8 mouse cellular contexts compared by ENCODE assay signal in the genomic region with DNA sequence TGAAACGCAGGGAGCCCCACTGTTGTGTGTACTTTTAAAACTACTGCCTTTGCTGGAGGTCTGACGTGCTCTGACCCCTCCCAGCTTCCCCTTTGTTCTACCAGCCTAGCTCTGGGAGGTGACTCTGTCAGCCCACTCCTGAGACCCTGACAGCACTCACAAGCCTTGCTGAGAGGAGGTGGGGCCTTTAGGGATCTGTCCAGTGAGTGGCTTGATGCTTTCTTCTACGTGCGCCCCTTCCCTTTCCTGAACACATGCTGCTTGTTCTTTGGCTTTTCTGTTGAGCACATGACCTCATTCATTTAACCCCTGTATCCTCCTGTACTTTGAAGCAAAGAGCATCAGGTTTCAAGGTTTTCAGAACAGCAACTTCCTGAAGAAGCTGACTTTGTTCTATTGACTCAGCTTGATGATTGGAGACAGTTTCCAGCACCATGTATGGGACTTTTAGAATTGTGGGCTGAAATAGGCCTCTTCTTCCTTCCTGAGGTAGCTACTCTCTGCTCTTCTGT. TPM values are rescaled to one million over a fixed set of nuclear protein-coding genes. Genes with fewer than 3 reads are reported as not detected.
DNase-seq lines count a peak whose midpoint lies in the region; ATAC-seq and TF ChIP-seq lines count a peak whose summit lies in the region.
"Had no signal": no experiment of that assay in that cellular context is flagged by ENCODE, and none has a peak within 500 bp of the region (broad histone marks: within the 10 kb centered on the region; RNA-seq: fewer than 3 reads in every experiment).

No protein-coding gene starts in this region.

- no peak for ATAC-seq in lung, embryonic 15.5 days (ENCODE audit: borderline replicate concordance, extremely low read depth, low FRiP score, low TSS enrichment)
- peak; percentile 41 for ATAC-seq in common myeloid progenitor, adult 5-6 weeks (replicated peaks; ENCODE audit: low read depth, poor library complexity, severe bottlenecking)
- ATAC-seq in intestine, embryonic 15.5 days: 0 out of 2 replicates have a peak, but pooled peaks have one; percentile 50

- TF ChIP-seq POLR2A in thymus, adult 2 months (IDR thresholded peaks at IDR 0.05; ENCODE audit: control insufficient read depth, extremely low read depth, insufficient read depth, low read length, poor library complexity): no peak

- 35% methylated on average over 4 of the region's 4 CpGs for WGBS in lung, embryonic 15.5 days
- 52% methylated on average over 4 of the region's 4 CpGs for WGBS in intestine, embryonic 15.5 days
- 11% methylated on average over 4 of the region's 4 CpGs for WGBS in thymus, adult 2 months

- H3K9ac ChIP-seq in lung, embryonic 15.5 days: no peak overlapping the region
- H3K9ac ChIP-seq in intestine, embryonic 15.5 days: 0 out of 2 replicates have a peak overlapping the region, but pooled peaks have one; percentile 3
- H3K9ac ChIP-seq: liver, embryonic 14.5 days had no signal

- no peak for TF ChIP-seq CTCF in thymus, adult 2 months (IDR thresholded peaks at IDR 0.05; ENCODE audit: borderline replicate concordance, control insufficient read depth, extremely low read depth, insufficient read depth, low read length, poor library complexity)

- H3K4me1 ChIP-seq in lung, embryonic 15.5 days: peaks cover 30% of the 10 kb centered on the region
- H3K4me1 ChIP-seq in intestine, embryonic 15.5 days (replicated peaks): peaks cover 10% of the 10 kb centered on the region; the same call in 1 of the 2 replicates
- peaks cover 28% of the 10 kb centered on the region for H3K4me1 ChIP-seq in thymus, adult 2 months (replicated peaks; ENCODE audit: control insufficient read depth, insufficient read depth, low read length)

- peak overlapping the region; percentile 65 for H3K27ac ChIP-seq in lung, embryonic 15.5 days
- 0 out of 2 replicates have a peak overlapping the region, but pooled peaks have one; percentile 32 for H3K27ac ChIP-seq in intestine, embryonic 15.5 days
- H3K27ac ChIP-seq in thymus, adult 2 months (ENCODE audit: control insufficient read depth, insufficient read depth, low read length): peak overlapping the region; percentile 91
- H3K27ac ChIP-seq: liver, embryonic 14.5 days had no signal

- no peak for DNase-seq in lung, postnatal 10 days
- DNase-seq in thymus, adult 2 months: peak; percentile 33
- no peak for DNase-seq in left cerebral cortex, postnatal 4 days
- DNase-seq in spleen, postnatal 4 days (ENCODE audit: low spot score in 2 of 2): no peak

- H3K4me2 ChIP-seq in lung, embryonic 15.5 days: no peak overlapping the region
- no peak overlapping the region for H3K4me2 ChIP-seq in intestine, embryonic 15.5 days (replicated peaks)

- no peaks in the 10 kb centered on the region for H3K36me3 ChIP-seq in lung, embryonic 15.5 days
- no peaks in the 10 kb centered on the region for H3K36me3 ChIP-seq in intestine, embryonic 15.5 days
- no peaks in the 10 kb centered on the region for H3K36me3 ChIP-seq in thymus, adult 2 months (ENCODE audit: control insufficient read depth, insufficient read depth, low read length)

- intact Hi-C loops in left cerebral cortex, postnatal 4 days (cut with DNase I): no loop called here

- no peak overlapping the region for H3K4me3 ChIP-seq in lung, embryonic 15.5 days
- no peak overlapping the region for H3K4me3 ChIP-seq in intestine, embryonic 15.5 days (replicated peaks)
- H3K4me3 ChIP-seq in thymus, adult 2 months (ENCODE audit: control insufficient read depth, insufficient read depth, low read length): no peak overlapping the region

- H3K9me3 ChIP-seq in lung, embryonic 15.5 days: no peaks in the 10 kb centered on the region
- H3K9me3 ChIP-seq in intestine, embryonic 15.5 days: no peaks in the 10 kb centered on the region

- no peaks in the 10 kb centered on the region for H3K27me3 ChIP-seq in lung, embryonic 15.5 days
- H3K27me3 ChIP-seq in intestine, embryonic 15.5 days (replicated peaks): no peaks in the 10 kb centered on the region
- H3K27me3 ChIP-seq in thymus, adult 2 months (ENCODE audit: control insufficient read depth, insufficient read depth, low read length): no peaks in the 10 kb centered on the region

RNA-seq across cellular contexts. Expression of a gene that starts 16.7 kb away (rescaled TPM):
- polyA plus RNA-seq in lung, embryonic 15.5 days (2015; fragmentation: Nextera tagmentation; extraction: Ambion mirVana): 0.31 and 0.58 TPM in 2 replicates
- total RNA-seq in common myeloid progenitor, adult 5-6 weeks (2017): not detected in 2 replicates
- 0.18 TPM in 1 of 2 replicates, not detected in the other for polyA plus RNA-seq in intestine, embryonic 15.5 days (2015; fragmentation: Nextera tagmentation; extraction: Ambion mirVana)
- 0.20 TPM in 1 of 2 replicates, not detected in the other for polyA plus RNA-seq in thymus, adult 2 months (2012; rRNA removed)
- total RNA-seq in left cerebral cortex, postnatal 4 days (2021): not detected

RNA-seq across cellular contexts. Expression of a gene that starts 26.3 kb away (rescaled TPM):
- 1.0 and 1.5 TPM in 2 replicates for polyA plus RNA-seq in lung, embryonic 15.5 days (2015; fragmentation: Nextera tagmentation; extraction: Ambion mirVana)
- not detected in 2 replicates for total RNA-seq in common myeloid progenitor, adult 5-6 weeks (2017)
- 1.6 and 1.7 TPM in 2 replicates for polyA plus RNA-seq in intestine, embryonic 15.5 days (2015; fragmentation: Nextera tagmentation; extraction: Ambion mirVana)
- 0.84 and 1.2 TPM in 2 replicates for polyA plus RNA-seq in thymus, adult 2 months (2012; rRNA removed)
- 10 to 100 TPM in 1 of 2 experiments, 1 to 10 TPM in 1; 9.0 to 10.2 TPM for total RNA-seq in left cerebral cortex, postnatal 4 days (2021)

RNA-seq across cellular contexts. Expression of a gene that starts 33.0 kb away (rescaled TPM):
- polyA plus RNA-seq in lung, embryonic 15.5 days (2015; fragmentation: Nextera tagmentation; extraction: Ambion mirVana): not detected in 2 replicates
- not detected in 2 replicates for total RNA-seq in common myeloid progenitor, adult 5-6 weeks (2017)
- polyA plus RNA-seq in intestine, embryonic 15.5 days (2015; fragmentation: Nextera tagmentation; extraction: Ambion mirVana): not detected in 2 replicates
- 0.27 TPM in 1 of 2 replicates, not detected in the other for polyA plus RNA-seq in thymus, adult 2 months (2012; rRNA removed)
- 1 to 10 TPM; 2.2 to 2.6 TPM for total RNA-seq in left cerebral cortex, postnatal 4 days (2021)

RNA-seq across cellular contexts. Expression of a gene that starts 37.5 kb away (rescaled TPM):
- polyA plus RNA-seq in lung, embryonic 15.5 days (2015; fragmentation: Nextera tagmentation; extraction: Ambion mirVana): 17.2 and 17.5 TPM in 2 replicates
- 3.6 and 4.1 TPM in 2 replicates for total RNA-seq in common myeloid progenitor, adult 5-6 weeks (2017)
- 12.2 and 12.4 TPM in 2 replicates for polyA plus RNA-seq in intestine, embryonic 15.5 days (2015; fragmentation: Nextera tagmentation; extraction: Ambion mirVana)
- polyA plus RNA-seq in thymus, adult 2 months (2012; rRNA removed): 27.3 and 36.9 TPM in 2 replicates
- 10 to 100 TPM; 12.7 to 13.5 TPM for total RNA-seq in left cerebral cortex, postnatal 4 days (2021)

RNA-seq across cellular contexts. Expression of a gene that starts 38.1 kb away (rescaled TPM):
- 29.7 and 35.3 TPM in 2 replicates for polyA plus RNA-seq in lung, embryonic 15.5 days (2015; fragmentation: Nextera tagmentation; extraction: Ambion mirVana)
- total RNA-seq in common myeloid progenitor, adult 5-6 weeks (2017): 13.5 and 34.9 TPM in 2 replicates
- 26.5 and 26.8 TPM in 2 replicates for polyA plus RNA-seq in intestine, embryonic 15.5 days (2015; fragmentation: Nextera tagmentation; extraction: Ambion mirVana)
- 142 TPM in 2 replicates for polyA plus RNA-seq in thymus, adult 2 months (2012; rRNA removed)
- total RNA-seq in left cerebral cortex, postnatal 4 days (2021): 10 to 100 TPM; 38.4 to 51.1 TPM

Comparison
In these comparisons a context has a peak if more than half of its experiments do, and no peak if none do; other contexts are left out.
1. H3K27ac ChIP-seq: peak in every context shown above with its lines; median percentile 91 in thymus, adult 2 months; 65 in lung, embryonic 15.5 days; 32 in intestine, embryonic 15.5 days.